Mouse (Mus musculus): ENCODE data around the gene Abhd8.
"Not testable (repeated sequence)": the region's sequence is repeated elsewhere in the genome, so short reads cannot be mapped to it uniquely, and the experiment has no call there.

Gene Abhd8

DNA sequence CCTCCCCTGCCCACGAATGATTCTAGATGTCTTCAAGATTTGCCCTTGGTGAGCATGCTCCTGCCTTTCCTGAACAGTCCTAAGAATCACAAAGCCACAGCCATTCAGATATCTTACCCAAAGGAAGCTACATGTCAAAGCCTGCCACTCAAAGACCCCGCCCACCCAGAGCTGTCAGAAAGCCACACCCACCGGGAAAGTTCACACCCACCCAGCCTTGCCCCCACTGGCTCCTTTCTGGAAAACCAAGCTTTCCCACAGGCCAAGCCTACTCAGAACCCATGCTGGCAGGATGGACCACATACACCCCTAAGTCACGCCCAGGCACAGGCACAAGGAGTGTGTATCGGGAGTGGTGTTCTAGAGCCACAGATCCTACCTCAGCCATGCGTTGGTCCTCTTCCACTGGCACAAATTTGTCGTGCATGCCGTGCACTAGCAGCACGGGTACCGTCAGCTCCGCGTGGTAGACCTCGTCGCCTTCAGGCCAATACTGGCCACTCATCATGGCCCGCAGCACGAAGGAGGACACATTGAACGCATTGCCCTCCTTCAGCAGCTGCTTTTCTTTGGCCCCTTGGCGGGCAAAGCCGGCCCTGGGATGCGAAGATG is 5.7 kb downstream of the Abhd8 start:
- DNase-seq: no peak

DNA sequence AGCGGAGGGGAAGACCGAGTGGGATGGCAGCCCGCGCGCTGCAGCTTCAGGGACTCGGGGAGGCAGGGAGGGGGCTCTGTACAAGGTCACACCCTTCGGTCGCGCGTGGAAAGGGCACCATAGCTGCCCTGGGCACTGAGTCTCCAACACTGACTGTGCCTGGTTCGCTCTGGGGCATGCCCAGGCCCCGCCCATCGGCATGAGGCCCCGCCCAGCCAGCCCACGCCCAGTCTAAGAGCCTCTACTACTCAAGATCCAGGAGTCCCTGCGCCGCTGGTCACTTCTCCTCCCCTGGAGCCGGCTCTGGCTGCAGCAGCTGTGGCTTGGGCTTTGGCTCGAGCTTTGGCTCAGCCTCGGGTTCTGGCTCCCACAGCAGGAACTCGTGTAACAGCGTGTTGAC is 6.5 kb downstream of the Abhd8 start:
- no peak for DNase-seq

DNA sequence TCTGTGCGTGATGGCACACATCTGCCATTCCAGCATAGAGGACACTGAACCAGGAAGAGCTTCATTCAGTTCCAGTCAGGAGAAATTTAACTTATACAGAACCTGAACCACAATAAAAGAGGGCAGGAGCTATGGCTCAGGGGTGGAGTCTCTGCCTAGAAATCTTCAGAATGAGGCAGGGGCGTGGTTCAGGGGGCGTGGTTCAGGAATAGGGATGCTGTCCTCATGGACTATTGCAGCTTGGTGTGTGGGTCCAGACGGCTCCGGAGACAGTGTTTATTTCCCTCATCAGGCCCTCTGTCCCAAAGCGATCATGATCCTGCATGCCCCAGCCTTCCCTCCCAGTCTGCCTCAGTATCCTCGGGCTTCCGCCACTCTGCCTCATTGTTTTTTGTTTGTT is 8.8 kb downstream of the Abhd8 start:
- no peak for DNase-seq

DNA sequence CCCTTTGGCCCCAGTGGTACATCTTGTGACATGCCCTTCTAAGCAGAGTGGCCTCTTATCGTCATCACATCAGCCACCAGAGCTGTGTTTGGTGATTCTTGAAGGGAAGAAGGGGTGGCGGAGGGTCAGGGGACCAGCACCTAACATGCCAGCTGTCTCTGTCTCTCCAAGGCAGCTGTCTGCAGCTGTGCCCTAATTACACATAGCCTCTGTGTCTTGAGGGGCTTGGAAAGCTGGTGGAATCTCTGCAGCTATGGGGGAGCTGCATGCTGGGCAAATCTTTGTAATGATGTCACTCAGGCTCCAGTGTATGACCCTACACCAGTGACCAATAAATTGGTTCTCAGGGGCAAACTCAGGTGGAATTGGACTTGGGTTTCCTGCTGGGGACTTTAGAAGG is 10.8 kb downstream of the Abhd8 start:
- no peak for DNase-seq

DNA sequence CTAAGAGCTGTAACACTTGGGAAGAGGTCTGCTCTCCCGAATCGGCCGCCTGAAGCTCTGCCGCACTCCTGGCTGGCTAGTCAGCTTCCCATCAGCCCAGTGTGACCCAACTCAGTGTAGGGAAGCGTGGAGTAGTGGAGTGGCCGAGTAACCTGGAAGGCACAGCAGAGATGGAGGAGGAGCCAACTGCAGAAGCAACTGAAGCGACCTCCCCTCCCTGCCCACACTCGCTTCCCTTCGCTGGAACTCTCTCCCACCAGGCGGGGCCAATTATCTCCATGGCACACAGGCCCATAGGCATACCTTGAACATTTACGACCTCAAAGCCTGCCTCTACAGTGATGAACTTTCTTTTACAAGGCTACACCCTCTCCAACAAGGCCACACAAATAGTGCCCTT is 11.7 kb downstream of the Abhd8 start:
- DNase-seq: no peak

DNA sequence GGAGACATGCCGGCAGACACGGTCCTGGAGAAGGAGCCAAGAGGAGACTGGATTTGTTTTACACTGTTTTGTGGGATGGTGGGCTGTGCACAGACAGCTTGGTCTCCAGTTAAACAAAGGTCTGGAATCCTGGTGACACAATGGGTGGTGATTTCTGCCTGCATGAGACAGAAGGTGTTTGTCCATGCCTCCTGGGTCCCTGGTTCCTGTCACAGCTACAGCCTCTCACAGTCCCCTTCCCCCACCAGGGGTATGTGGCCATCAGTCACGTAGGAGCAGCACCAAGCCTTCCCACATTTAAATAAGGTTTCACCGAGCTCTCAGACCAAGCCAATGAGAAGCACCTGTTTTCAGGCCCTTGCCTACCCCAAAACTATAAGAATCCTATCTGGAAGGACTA is 12.1 kb downstream of the Abhd8 start:
- no peak for DNase-seq

DNA sequence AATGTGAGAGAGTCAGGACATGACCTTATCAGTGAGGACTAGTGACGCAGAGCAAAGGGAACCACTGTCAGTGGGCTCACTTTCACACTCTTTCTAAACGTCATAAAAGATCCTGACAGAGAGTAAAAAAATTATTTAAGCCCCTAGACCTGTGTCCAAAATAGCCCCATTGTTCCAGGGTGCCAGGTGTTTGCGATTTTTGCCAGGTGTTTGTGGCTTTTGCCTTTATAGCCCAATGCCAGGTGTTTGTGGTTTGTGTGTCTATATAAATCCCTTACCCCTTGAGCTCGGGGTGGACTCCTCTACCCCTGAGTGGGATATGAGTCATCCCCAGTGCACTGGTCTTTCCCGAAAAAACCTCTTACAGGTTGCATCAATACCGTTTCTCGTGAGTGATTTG is 18.4 kb downstream of the Abhd8 start:
- DNase-seq: no peak

DNA sequence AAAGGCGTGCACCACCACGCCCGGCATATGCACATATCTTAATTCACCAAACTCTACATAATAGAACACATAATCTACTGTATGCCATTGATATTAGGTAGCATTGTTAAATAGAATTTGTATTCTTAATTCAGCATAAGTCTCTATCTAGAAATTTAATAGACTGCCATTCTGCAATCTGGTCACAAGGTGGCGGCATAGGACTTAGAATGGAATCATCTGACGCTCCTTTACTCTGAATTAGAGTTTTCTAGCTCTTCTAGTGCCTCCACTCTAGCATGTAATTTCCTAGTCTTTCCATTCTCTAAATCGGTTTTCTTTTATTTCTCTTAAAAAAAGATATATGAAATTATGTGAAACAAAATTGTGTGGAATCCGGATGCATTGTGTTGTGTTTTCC is 22.1 kb downstream of the Abhd8 start:
- DNase-seq: no peak

DNA sequence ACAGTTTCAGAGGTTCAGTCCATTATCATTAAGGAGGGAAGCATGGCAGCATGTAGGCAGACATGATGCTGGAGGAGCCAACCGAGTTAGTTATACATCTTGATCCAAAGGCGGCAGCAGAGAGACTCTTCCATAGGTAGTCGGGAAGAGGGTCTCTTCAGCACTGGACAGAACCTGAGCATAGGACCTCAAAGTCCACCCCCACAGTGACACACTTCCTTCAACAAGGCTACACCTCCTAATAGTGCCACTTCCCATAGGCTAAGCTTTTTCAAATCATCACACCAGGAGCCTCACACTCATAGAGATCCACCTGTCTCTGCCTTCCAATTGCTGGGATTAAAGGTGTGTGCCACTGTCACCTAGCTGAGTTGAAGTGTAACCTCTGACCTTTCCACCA is 26.4 kb downstream of the Abhd8 start:
- DNase-seq: no peak

DNA sequence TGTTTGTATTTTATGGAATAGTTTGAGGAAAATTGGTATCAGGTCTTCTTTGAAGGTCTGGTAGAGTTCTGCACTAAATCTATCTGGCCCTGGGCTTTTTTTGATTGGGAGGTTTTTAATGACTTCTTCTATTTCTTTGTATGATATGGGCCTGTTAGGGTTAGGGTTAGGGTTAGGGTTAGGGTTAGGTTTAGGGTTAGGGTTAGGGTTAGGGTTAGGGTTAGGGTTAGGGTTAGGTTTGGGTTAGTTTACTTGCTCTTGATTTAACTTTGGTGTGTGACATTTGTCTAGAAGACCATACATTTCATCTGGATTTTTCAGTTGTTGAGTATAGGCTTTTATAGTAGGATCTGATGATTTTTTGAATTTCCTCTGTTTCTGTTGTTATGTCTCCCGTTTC is 30.5 kb downstream of the Abhd8 start:
- DNase-seq: not testable (repeated sequence)

DNA sequence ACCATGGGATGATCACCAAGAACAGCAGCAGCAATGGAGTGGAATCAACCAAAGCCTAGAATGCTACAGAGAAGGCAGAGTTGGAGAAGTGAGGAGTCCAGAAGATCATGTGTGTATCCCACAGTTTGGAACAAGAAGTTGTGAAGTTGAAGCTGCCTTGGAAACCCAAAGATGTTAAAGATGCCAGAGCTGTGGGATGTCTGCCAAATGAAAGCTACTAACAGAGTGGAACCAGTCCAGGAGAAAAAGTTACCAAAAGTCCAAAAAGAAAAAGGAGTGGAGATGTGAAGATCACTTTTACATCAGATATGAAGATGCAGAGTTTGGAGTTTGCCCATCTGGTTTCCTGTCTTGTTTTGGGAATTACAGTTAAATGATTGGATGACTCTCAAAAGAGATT is 41.3 kb downstream of the Abhd8 start:
- no peak for DNase-seq

DNA sequence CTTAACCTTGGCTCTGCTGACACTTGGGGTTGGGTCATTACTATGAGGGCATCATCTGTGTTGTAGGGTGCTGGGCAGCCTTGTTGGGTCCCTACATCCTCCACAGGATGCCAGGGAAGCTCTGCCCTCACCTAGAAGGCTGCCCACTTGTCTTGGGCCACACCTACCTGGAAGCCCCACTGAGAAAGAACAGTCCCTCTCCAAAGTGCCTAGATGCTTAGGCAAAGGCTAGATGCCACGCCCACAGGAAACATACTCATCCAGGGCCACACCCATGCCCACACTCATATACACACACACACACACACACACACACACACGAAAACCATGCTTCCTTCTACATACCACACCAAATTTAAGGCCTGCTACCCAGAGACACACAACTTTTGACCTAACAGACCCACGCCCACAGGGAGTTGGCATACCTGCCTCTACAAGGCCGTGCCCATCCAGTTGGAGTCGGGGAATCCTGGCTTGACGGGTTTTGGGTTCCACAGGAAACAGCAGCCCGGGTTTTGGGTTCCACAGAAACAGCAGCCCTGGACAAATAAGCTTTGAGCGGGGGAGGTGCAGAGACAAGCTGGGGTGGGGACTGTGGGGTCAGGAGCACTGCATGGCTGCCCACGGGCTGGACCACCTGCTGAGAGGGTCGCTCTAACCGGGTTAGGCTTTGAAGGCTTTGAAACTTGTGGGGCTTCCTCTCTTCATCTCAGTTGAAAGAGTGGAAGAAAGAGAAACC is 51.8 kb downstream of the Abhd8 start:
- DNase-seq: no peak

DNA sequence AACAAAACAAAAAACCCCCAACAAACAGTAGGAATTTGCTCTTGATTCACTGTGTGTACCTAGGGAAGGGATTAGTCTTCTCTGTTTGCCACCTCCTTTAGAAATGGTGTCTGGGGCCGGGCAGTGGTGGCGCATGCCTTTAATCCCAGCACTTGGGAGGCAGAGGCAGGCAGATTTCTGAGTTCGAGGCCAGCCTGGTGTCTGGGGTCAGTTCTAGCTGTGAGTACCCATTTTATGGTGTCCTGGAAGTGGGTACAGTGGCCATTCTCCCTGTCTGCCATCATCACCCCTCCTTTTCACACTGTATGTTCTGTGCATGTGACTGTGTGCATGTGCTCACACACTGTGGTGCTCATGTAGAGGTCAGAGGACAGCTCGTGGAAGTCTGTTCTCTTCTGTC is 55.2 kb downstream of the Abhd8 start:
- DNase-seq: no peak

DNA sequence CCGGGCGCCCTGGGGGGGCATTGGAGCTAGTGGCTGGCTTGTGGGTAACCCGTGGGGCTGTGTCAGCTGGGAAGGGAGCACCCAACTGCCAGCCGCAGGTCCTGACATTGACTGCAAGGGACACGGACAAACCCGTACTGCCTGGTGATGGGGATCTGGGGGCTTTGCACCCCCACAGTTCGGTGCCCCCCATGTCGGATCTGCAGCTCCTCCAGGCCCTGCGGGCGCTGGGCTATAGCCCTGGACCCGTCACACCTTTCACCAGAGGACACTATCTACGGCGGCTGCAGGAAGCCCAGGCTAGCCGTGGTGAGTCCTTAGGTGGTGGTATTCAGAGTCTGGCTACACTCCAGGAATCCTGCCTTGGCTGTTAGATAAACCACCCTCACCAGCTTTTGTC is 56.0 kb downstream of the Abhd8 start:
- no peak for DNase-seq

Measured in thymus, postnatal 36 days (tissue).